In the genomic region with DNA sequence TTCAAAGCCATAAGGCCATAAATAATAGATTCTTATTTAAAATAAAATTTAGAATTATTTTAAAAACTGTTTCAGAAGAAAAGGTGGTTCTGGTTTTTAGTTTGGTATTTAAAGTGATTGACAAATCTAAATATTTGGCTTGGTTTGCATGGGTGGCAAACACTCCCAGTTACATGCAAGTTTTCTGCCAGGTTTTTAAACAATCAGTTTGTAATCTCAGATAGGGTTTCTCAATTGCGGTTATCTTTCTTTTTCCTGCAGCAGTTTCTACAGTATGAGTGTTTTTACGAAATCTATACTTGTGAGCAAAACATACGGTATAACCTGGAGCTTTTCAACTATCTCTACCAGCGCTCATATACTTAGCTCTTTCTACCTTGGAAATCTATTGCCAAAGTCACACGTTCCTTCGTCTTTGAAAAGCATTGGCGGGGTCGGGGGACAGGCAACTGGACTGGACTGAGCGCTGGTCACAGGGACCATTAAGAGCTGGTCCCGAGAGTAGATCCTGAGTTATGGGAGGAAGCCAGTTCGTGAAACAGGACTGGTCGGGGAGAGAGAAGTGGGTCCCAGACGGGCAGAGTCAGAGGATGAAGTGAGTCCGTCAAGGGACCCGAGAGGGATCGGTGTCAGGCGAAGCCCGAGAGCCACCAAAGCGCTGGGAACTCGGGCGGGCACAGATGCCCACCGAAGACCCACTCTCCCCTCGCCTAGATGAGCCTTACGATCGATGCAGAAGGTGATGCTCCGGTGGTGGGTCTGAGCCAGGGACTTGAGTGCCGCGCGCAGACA, we compare ENCODE assay signal across 8 mouse cellular contexts. TPM values are rescaled to one million over a fixed set of nuclear protein-coding genes. Genes with fewer than 3 reads are reported as not detected.
DNase-seq lines count a peak whose midpoint lies in the region; ATAC-seq and TF ChIP-seq lines count a peak whose summit lies in the region.

No protein-coding gene starts in this region.

- no peaks in the 10 kb centered on the region for H3K4me1 ChIP-seq in testis, adult 2 months (ENCODE audit: control insufficient read depth, insufficient read depth, low read length)
- H3K4me1 ChIP-seq in intestine, postnatal 0 days (replicated peaks; ENCODE audit: control insufficient read depth, insufficient read depth, low read length), result no peaks in the 10 kb centered on the region
- peaks cover 27% of the 10 kb centered on the region for H3K4me1 ChIP-seq in neural tube, embryonic 13.5 days (replicated peaks)

- H3K27me3 ChIP-seq in testis, adult 2 months (ENCODE audit: control insufficient read depth, insufficient read depth, low read length), result no peaks in the 10 kb centered on the region
- no peaks in the 10 kb centered on the region for H3K27me3 ChIP-seq in intestine, postnatal 0 days (replicated peaks; ENCODE audit: control insufficient read depth, insufficient read depth, low read length)
- H3K27me3 ChIP-seq in neural tube, embryonic 13.5 days, result no peaks in the 10 kb centered on the region

- peak; percentile 39 for ATAC-seq in intestine, postnatal 0 days
- peak; percentile 73 for ATAC-seq in neural tube, embryonic 13.5 days (ENCODE audit: low read depth)

- DNase-seq in embryo, embryonic 11 days, result peak; percentile 62
- DNase-seq in embryo, embryonic 9.5 days (ENCODE audit: extremely low spot score), result no peak
- no peak for DNase-seq in testis, postnatal 14 days (ENCODE audit: low spot score)
- no peak for DNase-seq in cerebellum, postnatal 14 days
- DNase-seq in right cerebral cortex, postnatal 36 days (ENCODE audit: low spot score in 2 of 2), result no peak

- H3K36me3 ChIP-seq in testis, adult 2 months (ENCODE audit: control insufficient read depth, insufficient read depth, low read length), result peaks cover 2% of the 10 kb centered on the region; the same call in 1 of the 2 replicates
- H3K36me3 ChIP-seq in intestine, postnatal 0 days (ENCODE audit: control insufficient read depth, insufficient read depth), result peaks cover 6% of the 10 kb centered on the region; the same call in 1 of the 2 replicates
- peaks cover 14% of the 10 kb centered on the region for H3K36me3 ChIP-seq in neural tube, embryonic 13.5 days

- TF ChIP-seq CTCF in testis, adult 2 months (IDR thresholded peaks at IDR 0.05; ENCODE audit: control insufficient read depth, insufficient read depth, insufficient replicate concordance, low read depth, low read length), result no peak
- TF ChIP-seq CTCF in intestine, postnatal 0 days (IDR thresholded peaks at IDR 0.05; ENCODE audit: low read depth), result no peak

- peak overlapping the region; percentile 96 for H3K4me3 ChIP-seq in testis, adult 2 months (ENCODE audit: control insufficient read depth, low read depth, low read length)
- H3K4me3 ChIP-seq in intestine, postnatal 0 days (ENCODE audit: low read depth, low read length), result peak overlapping the region; percentile 65
- peak overlapping the region; percentile 77 for H3K4me3 ChIP-seq in neural tube, embryonic 13.5 days

- peak overlapping the region; percentile 70 for H3K4me2 ChIP-seq in intestine, postnatal 0 days (replicated peaks; ENCODE audit: low read depth)
- peak overlapping the region; percentile 90 for H3K4me2 ChIP-seq in neural tube, embryonic 13.5 days

- H3K27ac ChIP-seq in testis, adult 2 months (ENCODE audit: control insufficient read depth, insufficient read depth, low read depth, low read length), result peak overlapping the region; percentile 84
- no peak overlapping the region for H3K27ac ChIP-seq in intestine, postnatal 0 days (ENCODE audit: low read depth, low read length)
- peak overlapping the region; percentile 71 for H3K27ac ChIP-seq in neural tube, embryonic 13.5 days (replicated peaks)

- peak overlapping the region; percentile 61 for H3K9ac ChIP-seq in intestine, postnatal 0 days (ENCODE audit: low read depth, low read length)
- peak overlapping the region; percentile 88 for H3K9ac ChIP-seq in neural tube, embryonic 13.5 days

- WGBS in intestine, postnatal 0 days, result 1% methylated on average over 29 of the region's 29 CpGs
- 5% methylated on average over 29 of the region's 29 CpGs for WGBS in neural tube, embryonic 13.5 days

- no peak for TF ChIP-seq POLR2A in testis, adult 2 months (IDR thresholded peaks at IDR 0.05; ENCODE audit: control insufficient read depth, low read depth, low read length)

- no peaks in the 10 kb centered on the region for H3K9me3 ChIP-seq in intestine, postnatal 0 days (ENCODE audit: control insufficient read depth)
- H3K9me3 ChIP-seq in neural tube, embryonic 13.5 days, result no peaks in the 10 kb centered on the region

RNA-seq across cellular contexts. Expression of gene Acad8, which starts 0.5 kb away (rescaled TPM):
- polyA plus RNA-seq in testis, adult 2 months (2012; rRNA removed), result 12.5 and 14.1 TPM in 2 replicates
- polyA plus RNA-seq in intestine, postnatal 0 days (2015; fragmentation: Nextera tagmentation; extraction: Ambion mirVana), result 19.0 and 22.2 TPM in 2 replicates
- 30.7 and 34.2 TPM in 2 replicates for polyA plus RNA-seq in neural tube, embryonic 13.5 days (2015; fragmentation: Nextera tagmentation; extraction: Ambion mirVana)

RNA-seq across cellular contexts. Expression of gene Thyn1, which starts 0.6 kb away (rescaled TPM):
- 24.6 and 25.9 TPM in 2 replicates for polyA plus RNA-seq in testis, adult 2 months (2012; rRNA removed)
- 59.7 and 62.7 TPM in 2 replicates for polyA plus RNA-seq in intestine, postnatal 0 days (2015; fragmentation: Nextera tagmentation; extraction: Ambion mirVana)
- polyA plus RNA-seq in neural tube, embryonic 13.5 days (2015; fragmentation: Nextera tagmentation; extraction: Ambion mirVana), result 130 and 136 TPM in 2 replicates

RNA-seq across cellular contexts. Expression of gene Vps26b, which starts 31.0 kb away (rescaled TPM):
- polyA plus RNA-seq in testis, adult 2 months (2012; rRNA removed), result 6.4 TPM in 2 replicates
- polyA plus RNA-seq in intestine, postnatal 0 days (2015; fragmentation: Nextera tagmentation; extraction: Ambion mirVana), result 22.2 and 22.4 TPM in 2 replicates
- 73.1 and 81.1 TPM in 2 replicates for polyA plus RNA-seq in neural tube, embryonic 13.5 days (2015; fragmentation: Nextera tagmentation; extraction: Ambion mirVana)

RNA-seq across cellular contexts. Expression of gene Ncapd3, which starts 31.1 kb away (rescaled TPM):
- polyA plus RNA-seq in testis, adult 2 months (2012; rRNA removed), result 15.3 and 16.4 TPM in 2 replicates
- polyA plus RNA-seq in intestine, postnatal 0 days (2015; fragmentation: Nextera tagmentation; extraction: Ambion mirVana), result 9.0 and 10.8 TPM in 2 replicates
- 13.6 and 15.1 TPM in 2 replicates for polyA plus RNA-seq in neural tube, embryonic 13.5 days (2015; fragmentation: Nextera tagmentation; extraction: Ambion mirVana)
